Mouse (Mus musculus) liver, embryonic 16.5 days (tissue): ENCODE measurements around the gene Flvcr2. TPM values are rescaled to one million over a fixed set of nuclear protein-coding genes. Genes with fewer than 3 reads are reported as not detected.
A peak's percentile ranks its signal among the peaks of the same experiment; 100 is the strongest.

Experiments
- ATAC-seq: fragments of 200-750 bp; cut with Nextera tagmentation; 2 replicates; pipeline ENCODE4 v1.8.0; 2017; ENCODE audit warnings: low read depth, mild to moderate bottlenecking, moderate number of reproducible peaks, moderate library complexity
- H3K27ac ChIP-seq: fragments of 300-500 bp; sonication (generic); 2 replicates; pipeline ENCODE4 v1.5.1; 2014; ENCODE audit warnings: mild to moderate bottlenecking, low read length
- H3K27me3 ChIP-seq: fragments of 300-500 bp; sonication (generic); 2 replicates; pipeline ENCODE4 v1.6.1; 2014; ENCODE audit warnings: low read depth, low read length, mixed read lengths; ENCODE audit not compliant: control insufficient read depth, insufficient read depth
- H3K36me3 ChIP-seq: fragments of 300-500 bp; sonication (generic); 2 replicates; pipeline ENCODE4 v1.6.1; 2014; ENCODE audit warnings: mild to moderate bottlenecking; ENCODE audit not compliant: control insufficient read depth, insufficient read depth
- H3K4me1 ChIP-seq: fragments of 300-500 bp; sonication (generic); 2 replicates; pipeline ENCODE4 v1.6.1; 2014; ENCODE audit warnings: low read depth, low read length, mixed read lengths; ENCODE audit not compliant: control insufficient read depth
- H3K4me2 ChIP-seq: fragments of 300-500 bp; sonication (generic); 2 replicates; pipeline ENCODE4 v1.6.1; 2014; ENCODE audit warnings: low read depth, low read length, mixed read lengths
- H3K4me3 ChIP-seq: fragments of 300-500 bp; sonication (generic); 2 replicates; pipeline ENCODE4 v1.5.1; 2014; ENCODE audit warnings: low read depth, mild to moderate bottlenecking, low read length
- H3K9ac ChIP-seq: fragments of 300-500 bp; sonication (generic); 2 replicates; pipeline ENCODE4 v1.6.1; 2014; ENCODE audit warnings: low read depth, low read length
- H3K9me3 ChIP-seq: fragments of 300-500 bp; sonication (generic); replicated peaks from 2 replicates; pipeline ENCODE4 v1.6.1; 2016; ENCODE audit warnings: low read length; ENCODE audit not compliant: control insufficient read depth
- WGBS: fragments of 180-500 bp; shearing (Covaris S2); extraction: QIAGEN DNeasy Blood & Tissue Kit; methylation state at CpG from one replicate; pipeline ENCODE4 v1.1.7; 2014; ENCODE audit not compliant: insufficient replicate concordance; 5-methylcytosine and 5-hydroxymethylcytosine counted together
- polyA plus RNA-seq: library from polyadenylated mRNA; unstranded; fragments of >200 nt; fragmentation: Nextera tagmentation; extraction: Ambion mirVana; gene quantifications from 2 replicates; pipeline ENCODE4 v1.2.1, GENCODE M21; 2015

The Flvcr2 gene
- polyA plus RNA-seq, 1 experiment from 2014 or later = 10.0 TPM

DNA sequence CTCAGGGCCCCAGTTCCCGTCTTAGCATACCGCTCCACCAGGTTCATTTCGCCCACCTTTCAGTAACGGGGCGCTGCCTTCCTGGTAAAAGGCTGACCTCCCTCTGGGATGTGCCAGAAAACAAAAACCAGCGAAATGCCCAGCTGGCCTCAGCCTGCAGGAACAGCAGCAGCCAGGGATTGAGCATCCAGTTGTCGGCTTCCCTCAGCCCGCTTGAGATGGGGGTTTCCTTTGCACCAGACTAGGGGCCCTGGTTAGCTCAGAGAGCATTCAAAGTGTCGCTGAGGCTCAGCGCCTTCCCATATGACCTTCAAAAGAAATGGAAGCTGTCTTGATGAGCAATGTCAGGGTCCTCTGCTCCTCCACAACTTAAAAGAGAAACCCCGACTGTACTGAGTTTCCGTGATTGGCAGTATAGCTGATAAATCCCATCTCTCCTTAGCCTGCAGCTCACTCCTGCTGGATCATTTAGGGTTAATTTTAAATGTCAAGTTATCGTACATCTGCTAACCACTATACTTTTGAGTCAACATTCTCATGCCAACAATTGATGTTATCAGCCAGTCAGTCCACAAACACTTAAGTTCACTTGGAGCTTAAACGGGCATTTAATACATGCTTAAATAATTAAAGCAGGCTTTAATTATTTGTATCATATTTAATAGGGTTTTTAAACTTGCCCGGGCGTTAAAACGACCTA, 40.4 kb upstream of the Flvcr2 start:
- Histone ChIP-seq H3K4me3 (peak overlapping the region; percentile 55), H3K4me2 (peak overlapping the region; percentile 73), H3K36me3 (no peaks in the 10 kb centered on the region), H3K9me3 (no peaks in the 10 kb centered on the region), H3K9ac (peak overlapping the region; percentile 53), H3K27ac (peak overlapping the region; percentile 34; the same call in 1 of the 2 replicates), H3K4me1 (peaks cover 9% of the 10 kb centered on the region), H3K27me3 (no peaks in the 10 kb centered on the region)
- WGBS = 16% methylated on average over 17 of the region's 17 CpGs
- ATAC-seq = no peak

DNA sequence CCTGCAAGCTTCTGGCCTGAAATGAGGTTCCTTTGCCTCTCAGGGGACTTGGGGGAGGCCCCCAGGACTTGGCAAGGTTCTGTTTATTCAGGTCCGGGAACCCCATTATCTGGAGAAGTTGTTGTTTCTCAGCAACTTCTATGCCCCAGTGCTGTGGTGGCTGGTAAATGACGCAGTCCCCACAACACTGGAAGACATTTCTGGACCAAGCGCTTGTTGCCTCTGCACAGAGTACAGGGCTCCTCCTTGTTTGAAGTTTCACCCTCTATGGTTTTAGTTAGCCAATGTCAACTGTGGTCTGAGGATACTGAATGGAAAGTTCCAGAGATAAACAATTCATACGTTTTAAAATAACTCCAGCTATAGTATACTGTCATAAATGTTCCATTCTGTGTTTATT, 39.4 kb upstream of the Flvcr2 start:
- Histone ChIP-seq H3K4me3 (no peak overlapping the region), H3K27me3 (no peaks in the 10 kb centered on the region), H3K4me1 (peaks cover 9% of the 10 kb centered on the region), H3K9ac (no peak overlapping the region), H3K4me2 (no peak overlapping the region), H3K9me3 (no peaks in the 10 kb centered on the region), H3K36me3 (no peaks in the 10 kb centered on the region), H3K27ac (no peak overlapping the region)
- ATAC-seq = no peak
- WGBS = 65% methylated on average over 4 of the region's 4 CpGs

DNA sequence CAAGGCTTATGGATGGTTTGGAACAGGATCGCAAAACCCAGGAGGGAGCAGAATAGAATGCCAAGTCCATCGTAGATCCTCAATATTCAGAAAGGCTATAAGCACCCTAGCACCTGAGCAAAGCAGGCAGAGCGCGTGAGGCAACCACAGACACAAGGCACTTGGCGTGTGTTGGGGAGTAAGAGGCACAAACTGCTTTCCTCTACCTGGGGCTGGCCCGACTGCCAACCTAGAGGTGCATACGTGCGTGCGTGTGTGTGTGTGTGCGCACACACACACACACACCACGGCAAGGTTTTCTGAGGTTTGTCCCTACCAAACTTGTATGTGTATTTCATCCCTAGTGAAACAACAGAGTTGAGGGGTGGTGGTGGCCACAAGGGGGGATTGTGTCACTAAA, 38.9 kb upstream of the Flvcr2 start:
- no peak for ATAC-seq
- H3K9me3 ChIP-seq = no peaks in the 10 kb centered on the region
- 71% methylated on average over 11 of the region's 11 CpGs for WGBS
- H3K4me3 ChIP-seq = no peak overlapping the region
- H3K27ac ChIP-seq = no peak overlapping the region
- H3K27me3 ChIP-seq = no peaks in the 10 kb centered on the region
- H3K36me3 ChIP-seq = no peaks in the 10 kb centered on the region
- H3K4me1 ChIP-seq = peaks cover 9% of the 10 kb centered on the region
- H3K4me2 ChIP-seq = no peak overlapping the region
- H3K9ac ChIP-seq = no peak overlapping the region

DNA sequence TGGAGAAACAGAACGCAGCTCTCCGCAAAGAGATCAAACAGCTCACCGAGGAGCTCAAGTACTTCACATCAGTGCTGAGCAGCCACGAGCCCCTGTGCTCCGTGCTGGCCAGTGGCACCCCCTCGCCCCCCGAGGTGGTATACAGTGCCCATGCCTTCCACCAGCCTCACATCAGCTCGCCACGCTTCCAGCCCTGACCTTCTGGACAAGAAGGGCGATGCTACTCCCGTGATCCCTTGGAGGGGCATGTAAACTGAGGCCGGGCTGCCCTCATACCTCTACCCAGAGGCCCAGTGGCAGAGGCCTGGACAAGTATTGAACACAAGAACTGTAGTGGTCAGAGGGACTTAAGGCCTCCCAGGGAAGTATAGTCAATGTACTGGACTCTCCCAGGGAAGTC, 37.8 kb upstream of the Flvcr2 start:
- Histone ChIP-seq H3K4me3 (no peak overlapping the region), H3K9me3 (no peaks in the 10 kb centered on the region), H3K27me3 (no peaks in the 10 kb centered on the region), H3K4me2 (no peak overlapping the region), H3K27ac (no peak overlapping the region), H3K9ac (no peak overlapping the region), H3K4me1 (peaks cover 9% of the 10 kb centered on the region), H3K36me3 (no peaks in the 10 kb centered on the region)
- 71% methylated on average over 12 of the region's 12 CpGs for WGBS
- ATAC-seq = no peak

DNA sequence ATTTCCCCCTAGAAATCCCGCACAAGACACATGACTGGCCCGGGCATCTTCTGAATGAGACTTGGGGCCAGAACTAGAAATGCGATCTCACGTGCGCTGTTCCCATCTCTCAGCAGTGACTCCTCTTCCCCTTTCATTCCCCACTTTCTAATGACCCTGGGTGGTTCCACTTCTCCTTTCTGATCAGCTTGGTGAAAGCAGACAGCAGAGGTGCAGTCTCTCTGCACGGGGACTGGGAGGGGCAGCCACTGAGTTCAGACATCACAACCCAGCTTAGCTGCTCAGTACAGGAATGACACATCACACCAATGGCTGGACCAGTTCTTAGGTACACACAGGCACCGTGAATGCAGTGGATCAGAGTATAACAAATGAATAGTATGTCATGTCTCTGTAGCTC, 35.6 kb upstream of the Flvcr2 start:
- Histone ChIP-seq H3K9me3 (no peaks in the 10 kb centered on the region), H3K4me1 (no peaks in the 10 kb centered on the region; the same call in 1 of the 2 replicates), H3K4me3 (no peak overlapping the region), H3K9ac (no peak overlapping the region), H3K36me3 (no peaks in the 10 kb centered on the region), H3K27ac (no peak overlapping the region), H3K27me3 (no peaks in the 10 kb centered on the region), H3K4me2 (no peak overlapping the region)
- 31% methylated on average over 7 of the region's 7 CpGs for WGBS
- ATAC-seq = no peak

DNA sequence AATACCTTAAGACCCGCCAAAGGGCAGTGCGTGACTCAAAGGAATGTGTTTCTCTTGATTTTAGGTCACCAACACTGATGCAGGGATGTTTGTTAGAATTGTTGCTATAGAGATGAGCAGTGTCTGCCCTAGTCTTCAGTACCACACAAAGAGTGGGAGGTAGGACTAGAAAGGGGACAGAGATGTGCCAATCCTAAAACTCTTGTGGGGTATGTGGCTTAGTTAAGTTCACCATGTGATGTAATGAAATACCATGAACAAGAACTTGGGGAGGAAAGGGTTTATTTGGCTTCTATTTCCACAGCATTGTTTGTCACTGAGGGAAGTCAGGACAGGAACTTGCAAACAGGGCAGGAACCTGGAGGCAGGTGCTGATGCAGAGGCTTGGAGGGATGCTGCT, 33.8 kb upstream of the Flvcr2 start:
- Histone ChIP-seq H3K9me3 (no peaks in the 10 kb centered on the region), H3K27me3 (no peaks in the 10 kb centered on the region), H3K9ac (no peak overlapping the region), H3K4me2 (no peak overlapping the region), H3K4me1 (no peaks in the 10 kb centered on the region), H3K27ac (no peak overlapping the region), H3K4me3 (no peak overlapping the region), H3K36me3 (no peaks in the 10 kb centered on the region)
- 68% methylated on average over 2 of the region's 2 CpGs for WGBS
- ATAC-seq = no peak

DNA sequence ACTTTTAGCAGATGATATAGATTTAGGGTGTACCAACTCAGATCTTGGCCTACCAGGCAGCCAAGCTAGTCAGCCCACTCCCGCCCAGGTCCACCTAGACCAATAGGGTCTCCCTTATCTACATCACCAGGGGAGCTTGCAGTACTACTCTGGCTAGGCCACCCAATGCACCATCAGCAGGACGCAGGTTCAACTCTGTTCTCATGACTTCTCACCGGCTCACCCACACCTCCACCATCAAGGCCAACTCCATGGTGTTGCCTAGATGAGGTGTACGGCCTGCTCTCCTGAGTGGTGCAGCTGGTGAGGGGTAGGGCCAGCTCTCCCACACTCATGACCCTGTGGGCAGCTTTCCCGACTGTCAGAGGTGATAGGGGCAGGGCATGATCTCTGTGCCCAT, 32.2 kb upstream of the Flvcr2 start:
- Histone ChIP-seq H3K4me3 (no peak overlapping the region), H3K27ac (no peak overlapping the region), H3K27me3 (no peaks in the 10 kb centered on the region), H3K9ac (no peak overlapping the region), H3K36me3 (no peaks in the 10 kb centered on the region), H3K4me2 (no peak overlapping the region), H3K4me1 (no peaks in the 10 kb centered on the region), H3K9me3 (no peaks in the 10 kb centered on the region)
- no peak for ATAC-seq
- 65% methylated on average over 5 of the region's 5 CpGs for WGBS

DNA sequence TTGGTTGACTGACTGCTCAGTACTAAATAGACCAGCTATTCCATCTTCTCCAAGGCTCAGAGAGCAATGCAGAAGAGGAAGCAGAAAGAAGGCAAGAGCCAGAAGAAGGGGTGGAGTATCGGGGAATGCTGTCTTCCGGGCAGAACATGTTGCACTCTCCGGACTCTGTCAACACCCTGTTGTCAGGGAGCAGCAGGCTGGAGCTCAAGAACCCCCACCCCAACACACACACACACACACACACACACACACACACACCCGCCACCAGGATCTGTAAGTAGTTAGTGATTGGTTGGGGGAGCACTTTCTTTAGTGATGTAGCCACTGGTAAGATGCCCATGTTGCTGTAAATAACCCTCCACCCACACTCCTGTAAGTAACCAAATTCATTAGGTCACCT, 21.0 kb upstream of the Flvcr2 start:
- ATAC-seq = no peak
- no peak overlapping the region for H3K27ac ChIP-seq
- H3K4me3 ChIP-seq = no peak overlapping the region
- H3K4me2 ChIP-seq = no peak overlapping the region
- H3K4me1 ChIP-seq = no peaks in the 10 kb centered on the region
- no peaks in the 10 kb centered on the region for H3K36me3 ChIP-seq
- no peak overlapping the region for H3K9ac ChIP-seq
- no peaks in the 10 kb centered on the region for H3K27me3 ChIP-seq
- no peaks in the 10 kb centered on the region for H3K9me3 ChIP-seq
- 66% methylated on average over 4 of the region's 4 CpGs for WGBS

DNA sequence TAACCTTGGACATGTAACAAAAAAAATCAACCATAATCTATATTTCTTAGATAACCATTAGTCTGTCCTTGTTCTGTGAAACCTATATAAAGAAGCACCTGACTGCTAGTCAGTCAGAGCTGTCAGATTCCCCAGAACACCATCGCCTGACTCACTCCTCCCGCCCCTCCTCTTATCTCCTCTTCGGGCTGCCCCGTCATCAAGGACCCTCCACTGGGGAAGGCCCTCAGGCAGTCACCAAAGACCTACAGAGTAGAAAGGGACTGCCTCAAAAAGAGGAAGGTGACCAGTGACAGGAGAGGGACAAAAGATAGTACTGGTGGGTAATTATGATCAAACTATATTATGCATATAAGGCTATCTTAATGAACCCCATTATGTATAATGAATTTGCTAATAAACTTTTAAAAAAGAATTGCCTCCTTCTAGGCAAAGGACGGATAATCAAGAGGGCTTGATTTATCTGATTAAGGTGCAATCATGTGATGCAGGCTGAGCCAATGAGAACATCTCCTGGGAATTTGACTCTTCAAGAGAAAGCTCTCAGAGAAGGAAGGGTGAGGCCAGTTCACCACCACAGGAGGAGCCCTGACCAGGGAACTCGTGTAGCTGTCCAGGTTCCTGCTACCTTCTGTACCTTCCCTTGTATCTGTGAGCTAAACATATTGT, 19.5 kb upstream of the Flvcr2 start:
- Histone ChIP-seq H3K27me3 (no peaks in the 10 kb centered on the region), H3K4me2 (no peak overlapping the region), H3K27ac (no peak overlapping the region), H3K9me3 (no peaks in the 10 kb centered on the region), H3K4me3 (no peak overlapping the region), H3K4me1 (no peaks in the 10 kb centered on the region), H3K36me3 (no peaks in the 10 kb centered on the region), H3K9ac (no peak overlapping the region)
- ATAC-seq = no peak
- 26% methylated on average over 6 of the region's 6 CpGs for WGBS
